Mouse (Mus musculus): Measurements from ENCODE around the gene 1600002K03Rik. TPM values are rescaled to one million over a fixed set of nuclear protein-coding genes. Genes with fewer than 3 reads are reported as not detected.

The 1600002K03Rik gene
- polyA plus RNA-seq, 1 experiment from 2014 or later, result 11.0 TPM

Other genes starting within 250 kb of the 1600002K03Rik start
- 3.1 and 3.5 TPM in 2 replicates for gene Arid3a, start 245.9 kb upstream of the 1600002K03Rik start, polyA plus RNA-seq (2014; fragmentation: Nextera tagmentation; extraction: Ambion mirVana)
- 97.4 and 100 TPM in 2 replicates for gene Wdr18, start 212.8 kb upstream of the 1600002K03Rik start, polyA plus RNA-seq (2014; fragmentation: Nextera tagmentation; extraction: Ambion mirVana)
- gene Grin3b, start 202.2 kb upstream of the 1600002K03Rik start, polyA plus RNA-seq (2014; fragmentation: Nextera tagmentation; extraction: Ambion mirVana), result 0.37 and 0.56 TPM in 2 replicates
- 20.6 and 22.3 TPM in 2 replicates for gene Tmem259, start 188.6 kb upstream of the 1600002K03Rik start, polyA plus RNA-seq (2014; fragmentation: Nextera tagmentation; extraction: Ambion mirVana)
- gene Cnn2, start 184.4 kb upstream of the 1600002K03Rik start, polyA plus RNA-seq (2014; fragmentation: Nextera tagmentation; extraction: Ambion mirVana), result 293 and 304 TPM in 2 replicates
- 2.5 and 2.8 TPM in 2 replicates for gene Abca7, start 176.4 kb upstream of the 1600002K03Rik start, polyA plus RNA-seq (2014; fragmentation: Nextera tagmentation; extraction: Ambion mirVana)
- gene Arhgap45, start 156.3 kb upstream of the 1600002K03Rik start, polyA plus RNA-seq (2014; fragmentation: Nextera tagmentation; extraction: Ambion mirVana), result 4.4 and 6.4 TPM in 2 replicates
- gene Polr2e, start 133.1 kb upstream of the 1600002K03Rik start, polyA plus RNA-seq (2014; fragmentation: Nextera tagmentation; extraction: Ambion mirVana), result 207 and 227 TPM in 2 replicates
- gene Gpx4, start 125.8 kb upstream of the 1600002K03Rik start, polyA plus RNA-seq (2014; fragmentation: Nextera tagmentation; extraction: Ambion mirVana), result 505 and 517 TPM in 2 replicates
- gene Sbno2, start 67.4 kb upstream of the 1600002K03Rik start, polyA plus RNA-seq (2014; fragmentation: Nextera tagmentation; extraction: Ambion mirVana), result 12.8 and 14.1 TPM in 2 replicates
- 32.6 and 32.7 TPM in 2 replicates for gene Stk11, start 57.1 kb upstream of the 1600002K03Rik start, polyA plus RNA-seq (2014; fragmentation: Nextera tagmentation; extraction: Ambion mirVana)
- gene Atp5d, start 34.3 kb upstream of the 1600002K03Rik start, polyA plus RNA-seq (2014; fragmentation: Nextera tagmentation; extraction: Ambion mirVana), result 474 and 475 TPM in 2 replicates
- gene Cbarp, start 32.1 kb upstream of the 1600002K03Rik start, polyA plus RNA-seq (2014; fragmentation: Nextera tagmentation; extraction: Ambion mirVana), result 7.3 and 9.0 TPM in 2 replicates
- 34.2 and 37.0 TPM in 2 replicates for gene Midn, start 24.7 kb upstream of the 1600002K03Rik start, polyA plus RNA-seq (2014; fragmentation: Nextera tagmentation; extraction: Ambion mirVana)
- 59.7 and 88.3 TPM in 2 replicates for gene Cirbp, start 7.0 kb upstream of the 1600002K03Rik start, polyA plus RNA-seq (2014; fragmentation: Nextera tagmentation; extraction: Ambion mirVana)
- gene Efna2, start 6.5 kb downstream of the 1600002K03Rik start, polyA plus RNA-seq (2014; fragmentation: Nextera tagmentation; extraction: Ambion mirVana), result 20.9 and 23.6 TPM in 2 replicates
- gene Mum1, start 53.5 kb downstream of the 1600002K03Rik start, polyA plus RNA-seq (2014; fragmentation: Nextera tagmentation; extraction: Ambion mirVana), result 50.8 and 52.1 TPM in 2 replicates
- gene Ndufs7, start 76.2 kb downstream of the 1600002K03Rik start, polyA plus RNA-seq (2014; fragmentation: Nextera tagmentation; extraction: Ambion mirVana), result 360 and 370 TPM in 2 replicates
- 124 and 139 TPM in 2 replicates for gene Gamt, start 88.1 kb downstream of the 1600002K03Rik start, polyA plus RNA-seq (2014; fragmentation: Nextera tagmentation; extraction: Ambion mirVana)
- 42.3 and 43.5 TPM in 2 replicates for gene Dazap1, start 88.5 kb downstream of the 1600002K03Rik start, polyA plus RNA-seq (2014; fragmentation: Nextera tagmentation; extraction: Ambion mirVana)
- 1,047 and 1,145 TPM in 2 replicates for gene Rps15, start 119.5 kb downstream of the 1600002K03Rik start, polyA plus RNA-seq (2014; fragmentation: Nextera tagmentation; extraction: Ambion mirVana)
- 6.2 and 7.4 TPM in 2 replicates for gene Apc2, start 123.0 kb downstream of the 1600002K03Rik start, polyA plus RNA-seq (2014; fragmentation: Nextera tagmentation; extraction: Ambion mirVana)
- gene 2310011J03Rik, start 147.6 kb downstream of the 1600002K03Rik start, polyA plus RNA-seq (2014; fragmentation: Nextera tagmentation; extraction: Ambion mirVana), result 38.5 and 46.3 TPM in 2 replicates
- gene Pcsk4, start 156.6 kb downstream of the 1600002K03Rik start, polyA plus RNA-seq (2014; fragmentation: Nextera tagmentation; extraction: Ambion mirVana), result 1.7 and 2.9 TPM in 2 replicates
- gene Reep6, start 157.0 kb downstream of the 1600002K03Rik start, polyA plus RNA-seq (2014; fragmentation: Nextera tagmentation; extraction: Ambion mirVana), result 5.6 and 7.5 TPM in 2 replicates
- 5.8 and 6.3 TPM in 2 replicates for gene Adamtsl5, start 175.5 kb downstream of the 1600002K03Rik start, polyA plus RNA-seq (2014; fragmentation: Nextera tagmentation; extraction: Ambion mirVana)
- gene Plk5, start 183.5 kb downstream of the 1600002K03Rik start, polyA plus RNA-seq (2014; fragmentation: Nextera tagmentation; extraction: Ambion mirVana), result 0.47 and 0.72 TPM in 2 replicates
- gene Mex3d, start 214.7 kb downstream of the 1600002K03Rik start, polyA plus RNA-seq (2014; fragmentation: Nextera tagmentation; extraction: Ambion mirVana), result 6.2 and 6.4 TPM in 2 replicates
- 164 and 186 TPM in 2 replicates for gene Mbd3, start 226.6 kb downstream of the 1600002K03Rik start, polyA plus RNA-seq (2014; fragmentation: Nextera tagmentation; extraction: Ambion mirVana)
- 751 and 879 TPM in 2 replicates for gene Uqcr11, start 233.9 kb downstream of the 1600002K03Rik start, polyA plus RNA-seq (2014; fragmentation: Nextera tagmentation; extraction: Ambion mirVana)